Mouse (Mus musculus): ENCODE results near the gene Alg11.

- TF ChIP-seq CTCF (IDR thresholded peaks at IDR 0.05; ENCODE audit: extremely low read depth, insufficient read depth, low read length) (no peak), POLR2A (IDR thresholded peaks at IDR 0.05; ENCODE audit: extremely low read depth, insufficient read depth, low read length) (no peak)
These were observed 5.6 kb upstream of the Alg11 start for GRCm38 (mm10) chr8:22054674-22055491.
